Mouse (Mus musculus): ENCODE measurements around the gene Osbpl10. TPM values are rescaled to one million over a fixed set of nuclear protein-coding genes. Genes with fewer than 3 reads are reported as not detected.

The Osbpl10 gene
- total and polyA plus RNA-seq, 3 experiments = 0.19 TPM; not detected in 2

GRCm38 (mm10) chr9:115249145-115249544 is 270.8 kb downstream of the Osbpl10 start:
- Histone ChIP-seq H3K4me1 (ENCODE audit: control insufficient read depth in 1 of 2, insufficient read depth in 2 of 2) (peaks cover 0 to 3% of the 10 kb centered on the region in 2 experiments; a peak in 1 of 4 replicates), H3K4me2 (ENCODE audit: insufficient read depth, low read depth, poor library complexity, severe bottlenecking) (no peak overlapping the region), H3K9ac (ENCODE audit: insufficient read depth, low read depth) (no peak overlapping the region), H3K27me3 (replicated peaks) (no peaks in the 10 kb centered on the region), H3K9me3 (replicated peaks; ENCODE audit: low read length) (no peaks in the 10 kb centered on the region), H3K79me2 (replicated peaks; ENCODE audit: control insufficient read depth, extremely low read depth, insufficient read depth, poor library complexity, severe bottlenecking) (no peaks in the 10 kb centered on the region), H3K4me3 (replicated peaks in 1 of 3; ENCODE audit: low read depth in 2 of 3, low read length in 2 of 3, poor library complexity in 1 of 3) (no peak overlapping the region), H3K36me3 (replicated peaks in 1 of 2; ENCODE audit: control insufficient read depth in 1 of 2, insufficient read depth in 1 of 2, low read length in 1 of 2) (peaks cover 67 to 95% of the 10 kb centered on the region in 2 experiments), H3K27ac (ENCODE audit: insufficient read depth, low read depth) (no peak overlapping the region)
- no peak for DNase-seq (ENCODE audit: extremely low read depth)
- in situ Hi-C loops (cut with MboI; ENCODE audit: low pct_ligation_motif_present, low pct_unique_long_range_greater_than_20kb, low sequenced_read_pairs) = no loop called here
- TF ChIP-seq TCF12 (IDR thresholded peaks at IDR 0.05; ENCODE audit: low read depth, low read length) = no peak
- TF ChIP-seq ZNF384 (IDR thresholded peaks at IDR 0.05; ENCODE audit: low read depth, low read length) = no peak
- no peak for TF ChIP-seq HCFC1 (IDR thresholded peaks at IDR 0.05; ENCODE audit: low read depth, low read length)
- dilution Hi-C loops (cut with MboI; ENCODE audit: extremely low pct_ligation_motif_present, extremely low pct_unique_long_range_greater_than_20kb, low sequenced_read_pairs) = no loop called here

GRCm38 (mm10) chr9:115257733-115258286 is 279.4 kb downstream of the Osbpl10 start:
- Histone ChIP-seq H3K36me3 (replicated peaks in 1 of 2; ENCODE audit: control insufficient read depth in 1 of 2, insufficient read depth in 1 of 2, low read length in 1 of 2) (peaks cover 41 to 88% of the 10 kb centered on the region in 2 experiments), H3K4me1 (ENCODE audit: control insufficient read depth in 1 of 2, insufficient read depth in 2 of 2) (no peaks in the 10 kb centered on the region), H3K4me3 (replicated peaks in 1 of 3; ENCODE audit: low read depth in 2 of 3, low read length in 2 of 3, poor library complexity in 1 of 3) (no peak overlapping the region), H3K27me3 (replicated peaks) (no peaks in the 10 kb centered on the region), H3K4me2 (ENCODE audit: insufficient read depth, low read depth, poor library complexity, severe bottlenecking) (no peak overlapping the region), H3K9ac (ENCODE audit: insufficient read depth, low read depth) (no peak overlapping the region), H3K79me2 (replicated peaks; ENCODE audit: control insufficient read depth, extremely low read depth, insufficient read depth, poor library complexity, severe bottlenecking) (peaks cover 5% of the 10 kb centered on the region; the same call in 1 of the 2 replicates), H3K9me3 (replicated peaks; ENCODE audit: low read length) (no peaks in the 10 kb centered on the region), H3K27ac (ENCODE audit: insufficient read depth, low read depth) (no peak overlapping the region)
- DNase-seq (ENCODE audit: extremely low read depth) = no peak
- dilution Hi-C loops (cut with MboI; ENCODE audit: extremely low pct_ligation_motif_present, extremely low pct_unique_long_range_greater_than_20kb, low sequenced_read_pairs) (no loop called here), in situ Hi-C loops (cut with MboI; ENCODE audit: low pct_ligation_motif_present, low pct_unique_long_range_greater_than_20kb, low sequenced_read_pairs) (no loop called here)
- TF ChIP-seq GABPA (IDR thresholded peaks at IDR 0.05; ENCODE audit: insufficient replicate concordance, low read depth, low read length) (no peak), CTCF (conservative IDR thresholded peaks at IDR 0.05 in 1 of 2, IDR thresholded peaks at IDR 0.05 in 1 of 2; ENCODE audit: low read depth in 2 of 2, low read length in 2 of 2) (no peak), ZNF384 (IDR thresholded peaks at IDR 0.05; ENCODE audit: low read depth, low read length) (no peak), POLR2AphosphoS2 (IDR thresholded peaks at IDR 0.05; ENCODE audit: low read depth, low read length) (no peak)

GRCm38 (mm10) chr9:115259866-115260265 is 281.5 kb downstream of the Osbpl10 start:
- no peak for TF ChIP-seq ZNF384 (IDR thresholded peaks at IDR 0.05; ENCODE audit: low read depth, low read length)
- TF ChIP-seq E2F4 (IDR thresholded peaks at IDR 0.05; ENCODE audit: insufficient replicate concordance, low read depth, low read length) = no peak
- no peak for TF ChIP-seq USF2 (conservative IDR thresholded peaks at IDR 0.05; ENCODE audit: low read depth, low read length)
- TF ChIP-seq ETS1 (conservative IDR thresholded peaks at IDR 0.05; ENCODE audit: low read depth, low read length) = no peak
- no peak for TF ChIP-seq GABPA (IDR thresholded peaks at IDR 0.05; ENCODE audit: insufficient replicate concordance, low read depth, low read length)
- TF ChIP-seq JUND (conservative IDR thresholded peaks at IDR 0.05; ENCODE audit: low read depth, low read length) = no peak
- no peak for TF ChIP-seq EP300 (IDR thresholded peaks at IDR 0.05; ENCODE audit: low read length)
- TF ChIP-seq RAD21 (IDR thresholded peaks at IDR 0.05; ENCODE audit: low read depth, low read length) = no peak
- no peak for TF ChIP-seq MAZ (IDR thresholded peaks at IDR 0.05; ENCODE audit: low read depth, low read length)
- TF ChIP-seq SMC3 (IDR thresholded peaks at IDR 0.05; ENCODE audit: low read depth, low read length) = no peak
- TF ChIP-seq KAT2A (IDR thresholded peaks at IDR 0.05; ENCODE audit: insufficient replicate concordance, low read length) = no peak
- no peak for TF ChIP-seq TBP (conservative IDR thresholded peaks at IDR 0.05; ENCODE audit: low read depth, low read length)
- TF ChIP-seq MAFK (IDR thresholded peaks at IDR 0.05; ENCODE audit: insufficient replicate concordance, low read length) = no peak
- TF ChIP-seq TCF12 (IDR thresholded peaks at IDR 0.05; ENCODE audit: low read depth, low read length) = no peak
- no peak for TF ChIP-seq POLR2AphosphoS2 (IDR thresholded peaks at IDR 0.05; ENCODE audit: low read depth, low read length)
- TF ChIP-seq CHD2 (IDR thresholded peaks at IDR 0.05; ENCODE audit: low read length) = no peak
- no peak for TF ChIP-seq NELFE (IDR thresholded peaks at IDR 0.05; ENCODE audit: low read depth, low read length)
- no peak for TF ChIP-seq MXI1 (IDR thresholded peaks at IDR 0.05; ENCODE audit: low read depth, low read length)
- Histone ChIP-seq H3K9ac (ENCODE audit: insufficient read depth, low read depth) (no peak overlapping the region), H3K9me3 (replicated peaks; ENCODE audit: low read length) (no peaks in the 10 kb centered on the region), H3K27me3 (replicated peaks) (no peaks in the 10 kb centered on the region), H3K4me3 (replicated peaks in 1 of 3; ENCODE audit: low read depth in 2 of 3, low read length in 2 of 3, poor library complexity in 1 of 3) (no peak overlapping the region), H3K27ac (ENCODE audit: insufficient read depth, low read depth) (no peak overlapping the region), H3K36me3 (replicated peaks in 1 of 2; ENCODE audit: control insufficient read depth in 1 of 2, insufficient read depth in 1 of 2, low read length in 1 of 2) (peaks cover 30 to 82% of the 10 kb centered on the region in 2 experiments), H3K4me2 (ENCODE audit: insufficient read depth, low read depth, poor library complexity, severe bottlenecking) (no peak overlapping the region), H3K4me1 (ENCODE audit: control insufficient read depth in 1 of 2, insufficient read depth in 2 of 2) (no peaks in the 10 kb centered on the region), H3K79me2 (replicated peaks; ENCODE audit: control insufficient read depth, extremely low read depth, insufficient read depth, poor library complexity, severe bottlenecking) (peaks cover 8% of the 10 kb centered on the region; the same call in 1 of the 2 replicates)
- in situ Hi-C loops (cut with MboI; ENCODE audit: low pct_ligation_motif_present, low pct_unique_long_range_greater_than_20kb, low sequenced_read_pairs) (no loop called here), dilution Hi-C loops (cut with MboI; ENCODE audit: extremely low pct_ligation_motif_present, extremely low pct_unique_long_range_greater_than_20kb, low sequenced_read_pairs) (no loop called here)
- DNase-seq (ENCODE audit: extremely low read depth) = no peak

All from CH12.LX (cell line).